Mouse (Mus musculus) heart, embryonic 13.5 days (tissue): ENCODE measurements around the gene Samd14. TPM values are rescaled to one million over a fixed set of nuclear protein-coding genes. Genes with fewer than 3 reads are reported as not detected.

Source experiments
- ATAC-seq: fragments of 200-750 bp; cut with Nextera tagmentation; 2 replicates; pipeline ENCODE4 v1.8.0; 2017; ENCODE audit warnings: moderate TSS enrichment; ENCODE audit not compliant: insufficient number of reproducible peaks, low FRiP score, low TSS enrichment; ENCODE audit errors: extremely low read depth
- H3K27ac ChIP-seq: fragments of 300-500 bp; sonication (generic); replicated peaks from 2 replicates; pipeline ENCODE4 v1.5.1; 2015; ENCODE audit warnings: moderate library complexity, mild to moderate bottlenecking, inconsistent platforms
- H3K27me3 ChIP-seq: fragments of 300-500 bp; sonication (generic); replicated peaks from 2 replicates; pipeline ENCODE4 v1.6.1; 2015; ENCODE audit warnings: mild to moderate bottlenecking, inconsistent platforms
- H3K36me3 ChIP-seq: fragments of 300-500 bp; sonication (generic); 2 replicates; pipeline ENCODE4 v1.6.1; 2015; ENCODE audit warnings: mild to moderate bottlenecking, inconsistent platforms
- H3K4me1 ChIP-seq: fragments of 300-500 bp; sonication (generic); 2 replicates; pipeline ENCODE4 v1.6.1; 2015; ENCODE audit warnings: inconsistent platforms
- H3K4me2 ChIP-seq: fragments of 300-500 bp; sonication (generic); 2 replicates; pipeline ENCODE4 v1.6.1; 2015; ENCODE audit warnings: inconsistent platforms, mild to moderate bottlenecking, moderate library complexity
- H3K4me3 ChIP-seq: fragments of 300-500 bp; sonication (generic); 2 replicates; pipeline ENCODE4 v1.5.1; 2015; ENCODE audit warnings: moderate library complexity, mild to moderate bottlenecking, inconsistent platforms
- H3K9ac ChIP-seq: fragments of 300-500 bp; sonication (generic); 2 replicates; pipeline ENCODE4 v1.6.1; 2015; ENCODE audit warnings: inconsistent platforms, mild to moderate bottlenecking, moderate library complexity
- H3K9me3 ChIP-seq: fragments of 300-500 bp; sonication (generic); 2 replicates; pipeline ENCODE4 v1.6.1; 2016; ENCODE audit warnings: inconsistent platforms
- WGBS: fragments of 180-500 bp; shearing (Covaris S2); methylation state at CpG from one replicate; pipeline ENCODE4 v1.1.7; 2015; ENCODE audit warnings: mixed read lengths; 5-methylcytosine and 5-hydroxymethylcytosine counted together
- polyA plus RNA-seq: library from polyadenylated mRNA; unstranded; fragments of >200 nt; fragmentation: Nextera tagmentation; extraction: Ambion mirVana; gene quantifications from 2 replicates; pipeline ENCODE4 v1.2.1, GENCODE M21; 2015

Gene Samd14
- polyA plus RNA-seq, 1 experiment from 2014 or later, result 11.7 TPM

DNA sequence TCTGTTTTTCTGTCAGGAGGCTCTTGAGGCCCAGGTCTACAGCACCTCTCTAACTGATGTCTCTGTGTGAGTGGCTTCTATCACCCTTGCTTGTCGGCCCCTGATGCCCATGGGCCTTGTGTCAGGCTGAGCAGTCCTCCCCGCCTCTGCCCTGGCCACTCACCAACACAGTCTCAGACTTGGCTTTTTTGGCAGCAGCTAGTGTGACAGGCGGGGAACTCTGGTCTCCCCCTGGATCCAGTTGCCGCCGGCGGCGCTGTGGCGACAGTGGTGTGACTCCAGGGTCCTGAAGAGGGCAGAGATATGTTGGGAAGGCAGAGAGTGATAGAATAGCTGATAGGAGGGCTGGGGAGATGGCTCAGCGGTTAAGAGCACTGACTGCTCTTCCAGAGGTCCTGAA lies 43.4 kb downstream of the Samd14 start:
- no peaks in the 10 kb centered on the region for H3K9me3 ChIP-seq
- WGBS, result 55% methylated on average over 9 of the region's 9 CpGs
- H3K36me3 ChIP-seq, result peaks cover 76% of the 10 kb centered on the region

DNA sequence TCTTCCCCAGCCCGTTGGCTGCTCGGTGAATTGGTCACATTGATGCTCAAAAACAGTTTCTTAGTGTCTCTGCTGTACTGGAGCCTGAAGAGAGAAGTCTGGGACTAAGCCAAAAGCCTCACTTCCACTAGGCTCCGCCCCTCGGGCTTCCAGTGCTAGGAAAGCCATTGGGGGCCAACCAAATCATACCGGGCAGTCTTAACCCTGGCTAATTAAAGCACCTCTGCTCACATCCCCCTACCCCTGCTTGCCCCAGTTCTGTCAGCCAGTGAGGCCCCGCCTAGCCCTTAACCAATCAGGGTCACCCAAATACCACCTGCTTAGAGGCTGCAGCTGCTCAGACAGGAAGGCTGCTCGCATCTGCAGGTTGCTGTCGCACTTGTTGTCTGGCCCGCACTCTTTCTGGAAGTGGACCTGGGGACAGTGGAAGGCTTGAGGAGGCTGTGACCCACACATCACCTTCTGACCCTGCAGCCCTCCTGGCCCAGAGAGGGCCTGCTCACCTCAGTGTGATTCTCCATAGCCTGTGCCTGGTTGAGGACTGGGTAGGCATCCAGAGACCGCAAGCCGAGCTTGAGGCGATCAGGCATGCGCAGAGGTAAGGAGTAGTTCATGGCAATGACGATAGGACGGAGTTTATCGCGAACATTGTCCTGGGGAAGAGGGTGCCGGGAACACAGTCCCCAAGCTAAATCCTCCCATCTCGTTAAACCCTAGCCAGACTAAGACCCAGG lies 47.3 kb downstream of the Samd14 start:
- Histone ChIP-seq H3K4me3 (no peak overlapping the region), H3K9me3 (no peaks in the 10 kb centered on the region), H3K27me3 (peaks cover 3% of the 10 kb centered on the region; the same call in 1 of the 2 replicates), H3K9ac (no peak overlapping the region), H3K36me3 (peaks cover 86% of the 10 kb centered on the region), H3K4me1 (peaks cover 8% of the 10 kb centered on the region; the same call in 1 of the 2 replicates), H3K4me2 (no peak overlapping the region), H3K27ac (no peak overlapping the region)
- 43% methylated on average over 19 of the region's 19 CpGs for WGBS
- ATAC-seq, result no peak

More for the DNA sequence above, 43.4 kb downstream of the Samd14 start:
- H3K27ac ChIP-seq, result no peak overlapping the region
- H3K4me2 ChIP-seq, result no peak overlapping the region
- peaks cover 8% of the 10 kb centered on the region; the same call in 1 of the 2 replicates for H3K4me1 ChIP-seq
- no peak for ATAC-seq
- H3K4me3 ChIP-seq, result no peak overlapping the region
- no peak overlapping the region for H3K9ac ChIP-seq
- H3K27me3 ChIP-seq, result peaks cover 3% of the 10 kb centered on the region; the same call in 1 of the 2 replicates

- peaks cover 23% of the 10 kb centered on the region for H3K36me3 ChIP-seq
- WGBS, result 71% methylated on average over 10 of the region's 10 CpGs
- no peaks in the 10 kb centered on the region for H3K9me3 ChIP-seq
- peak overlapping the region; percentile 6; the same call in 1 of the 2 replicates for H3K9ac ChIP-seq
- H3K4me3 ChIP-seq, result no peak overlapping the region
- H3K4me1 ChIP-seq, result peaks cover 61% of the 10 kb centered on the region
- H3K4me2 ChIP-seq, result no peak overlapping the region
- no peak for ATAC-seq
- H3K27me3 ChIP-seq, result 0 out of 2 replicates have a peak, but pooled peaks cover 2% of the 10 kb centered on the region
- H3K27ac ChIP-seq, result peak overlapping the region; percentile 87
Measured at GRCm38 (mm10) chr11:95069226-95069957, 59.7 kb downstream of the Samd14 start.

DNA sequence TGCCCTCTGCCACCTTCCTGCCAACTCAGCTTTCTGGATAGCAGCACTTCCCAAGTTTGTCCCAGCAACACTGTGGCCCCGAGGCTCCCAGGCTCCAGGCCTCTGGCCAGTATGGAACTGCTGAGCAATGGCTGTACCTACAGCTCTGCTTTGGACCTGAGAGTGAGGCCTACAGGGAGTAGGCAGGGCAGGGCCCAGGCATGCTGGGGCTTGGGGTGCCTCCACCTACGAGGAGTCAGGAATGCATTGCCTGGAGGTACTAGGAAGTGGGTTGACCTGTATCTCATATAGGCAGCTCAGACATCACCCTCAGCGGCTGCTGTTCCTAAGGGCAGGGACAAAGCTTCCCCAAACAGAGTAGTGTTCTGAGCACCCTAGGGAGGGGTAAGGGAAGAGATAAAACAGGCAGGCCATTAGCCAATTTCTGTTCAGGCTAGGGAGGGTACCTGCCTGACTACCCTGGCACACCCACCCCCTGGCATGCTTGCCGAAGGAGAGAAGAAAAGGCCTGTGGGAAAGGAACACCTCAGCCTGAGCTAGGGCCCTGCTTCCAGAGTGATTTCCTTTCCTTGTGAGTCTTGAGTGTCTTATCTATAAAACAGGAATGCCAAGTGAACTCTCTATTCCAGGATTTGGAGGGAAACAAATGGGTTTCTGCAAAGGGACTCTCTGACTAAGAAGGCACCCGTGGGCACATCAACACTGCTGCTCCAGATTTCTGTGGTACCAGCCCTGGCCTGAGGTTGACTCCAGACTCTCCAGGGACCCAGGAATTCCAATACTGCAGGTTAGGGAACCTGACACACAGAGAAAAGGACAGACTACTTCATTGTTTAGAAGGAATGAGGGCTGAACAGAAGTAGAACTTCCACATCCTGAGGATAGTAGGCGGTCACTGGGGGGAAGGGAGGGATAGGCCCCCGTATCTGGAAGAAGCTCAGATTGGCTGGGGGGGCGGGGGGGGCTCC lies 60.7 kb downstream of the Samd14 start:
- 0 out of 2 replicates have a peak overlapping the region, but pooled peaks have one; percentile 2 for H3K4me3 ChIP-seq
- WGBS, result 43% methylated on average over 8 of the region's 8 CpGs
- no peaks in the 10 kb centered on the region for H3K9me3 ChIP-seq
- peaks cover 16% of the 10 kb centered on the region for H3K36me3 ChIP-seq
- no peak for ATAC-seq
- H3K4me2 ChIP-seq, result peak overlapping the region; percentile 45
- H3K27ac ChIP-seq, result peak overlapping the region; percentile 87
- peak overlapping the region; percentile 53; the same call in 1 of the 2 replicates for H3K9ac ChIP-seq
- H3K27me3 ChIP-seq, result peaks cover 12% of the 10 kb centered on the region
- peaks cover 71% of the 10 kb centered on the region for H3K4me1 ChIP-seq

GRCm38 (mm10) chr11:95071266-95071665 lies 61.6 kb downstream of the Samd14 start:
- Histone ChIP-seq H3K4me1 (peaks cover 76% of the 10 kb centered on the region), H3K4me2 (peak overlapping the region; percentile 45), H3K4me3 (0 out of 2 replicates have a peak overlapping the region, but pooled peaks have one; percentile 2), H3K36me3 (peaks cover 7% of the 10 kb centered on the region), H3K27me3 (peaks cover 14% of the 10 kb centered on the region), H3K27ac (peak overlapping the region; percentile 87), H3K9me3 (no peaks in the 10 kb centered on the region), H3K9ac (no peak overlapping the region)
- WGBS, result 21% methylated on average over 7 of the region's 7 CpGs
- 0 out of 2 replicates have a peak, but pooled peaks have one; percentile 42 for ATAC-seq

GRCm38 (mm10) chr11:95072136-95072535 lies 62.5 kb downstream of the Samd14 start:
- Histone ChIP-seq H3K9me3 (no peaks in the 10 kb centered on the region), H3K9ac (peak overlapping the region; percentile 42; the same call in 1 of the 2 replicates), H3K36me3 (no peaks in the 10 kb centered on the region; the same call in 1 of the 2 replicates), H3K4me1 (peaks cover 80% of the 10 kb centered on the region), H3K27ac (peak overlapping the region; percentile 87), H3K27me3 (peaks cover 21% of the 10 kb centered on the region), H3K4me3 (no peak overlapping the region), H3K4me2 (peak overlapping the region; percentile 45)
- WGBS, result 60% methylated on average over 8 of the region's 8 CpGs
- no peak for ATAC-seq

DNA sequence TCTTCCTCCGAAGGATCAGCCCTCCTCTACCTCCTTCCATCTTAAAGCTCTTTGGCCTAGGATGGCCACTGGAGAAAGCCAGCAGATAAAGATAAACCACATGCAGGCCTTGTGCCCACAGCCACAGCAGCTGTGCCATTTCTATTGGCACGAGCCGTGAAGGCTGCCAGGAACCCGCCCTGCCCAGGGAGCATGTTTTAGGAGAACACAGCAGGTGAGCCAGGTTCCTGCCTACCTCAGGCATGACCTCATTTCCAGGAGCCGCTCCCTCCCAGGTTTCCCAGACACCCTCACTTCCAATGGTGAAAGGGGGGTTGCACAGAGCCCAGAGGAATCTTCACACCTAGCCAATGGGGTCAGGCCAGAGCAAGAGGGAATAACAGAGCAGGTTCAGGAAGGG lies 63.1 kb downstream of the Samd14 start:
- Histone ChIP-seq H3K36me3 (no peaks in the 10 kb centered on the region), H3K27me3 (peaks cover 28% of the 10 kb centered on the region), H3K9me3 (no peaks in the 10 kb centered on the region), H3K4me1 (peaks cover 87% of the 10 kb centered on the region), H3K4me3 (no peak overlapping the region), H3K4me2 (no peak overlapping the region), H3K9ac (no peak overlapping the region), H3K27ac (peak overlapping the region; percentile 87)
- ATAC-seq, result no peak
- 63% methylated on average over 5 of the region's 5 CpGs for WGBS

DNA sequence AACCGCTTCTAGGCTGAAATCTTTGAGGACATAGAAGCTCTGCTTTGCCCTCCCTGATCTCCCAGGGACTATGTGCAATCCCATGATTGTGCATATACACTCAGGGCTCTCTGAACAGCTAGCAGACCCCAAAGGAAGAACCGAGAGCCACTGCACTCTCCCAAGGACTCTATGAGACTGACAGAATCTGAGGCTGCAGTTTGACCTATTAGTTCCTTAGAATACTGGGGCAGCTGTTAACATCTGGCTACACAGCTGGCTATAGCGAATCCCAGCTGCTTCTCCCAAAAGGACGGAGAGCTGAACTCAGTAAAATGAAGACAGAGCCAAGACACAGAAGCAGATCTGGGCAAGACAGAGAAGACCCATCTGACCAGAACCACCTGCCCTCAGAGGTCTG lies 64.2 kb downstream of the Samd14 start:
- 0 out of 2 replicates have a peak overlapping the region, but pooled peaks have one; percentile 77 for H3K4me2 ChIP-seq
- H3K4me3 ChIP-seq, result no peak overlapping the region
- peaks cover 37% of the 10 kb centered on the region for H3K27me3 ChIP-seq
- H3K4me1 ChIP-seq, result peaks cover 91% of the 10 kb centered on the region
- WGBS, result 78% methylated on average over 4 of the region's 4 CpGs
- no peaks in the 10 kb centered on the region for H3K9me3 ChIP-seq
- 0 out of 2 replicates have a peak overlapping the region, but pooled peaks have one; percentile 80 for H3K27ac ChIP-seq
- H3K36me3 ChIP-seq, result no peaks in the 10 kb centered on the region
- no peak overlapping the region for H3K9ac ChIP-seq
- ATAC-seq, result no peak

DNA sequence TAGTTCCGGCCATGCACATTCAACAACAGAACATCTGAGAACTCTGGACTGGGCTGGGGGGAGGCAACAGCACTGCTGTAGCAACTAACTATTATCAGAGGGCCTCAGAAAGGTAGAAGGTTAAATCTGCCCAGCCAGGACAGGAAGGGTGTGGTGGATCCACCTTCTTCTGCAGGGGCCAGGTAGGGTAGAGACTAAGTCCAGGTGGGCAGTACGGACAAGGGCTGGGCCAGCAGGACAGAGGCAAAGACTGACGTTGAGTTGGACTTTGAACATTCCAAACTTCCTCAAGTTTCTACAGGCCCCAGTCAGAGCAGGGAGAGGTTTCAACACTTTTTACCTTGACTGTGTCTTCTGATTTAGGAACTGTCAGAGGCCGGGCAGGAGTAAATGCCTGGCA lies 65.0 kb downstream of the Samd14 start:
- Histone ChIP-seq H3K9ac (peak overlapping the region; percentile 88), H3K4me2 (peak overlapping the region; percentile 77), H3K9me3 (no peaks in the 10 kb centered on the region), H3K4me1 (peaks cover 91% of the 10 kb centered on the region), H3K4me3 (peak overlapping the region; percentile 71), H3K27ac (peak overlapping the region; percentile 80; the same call in 1 of the 2 replicates), H3K27me3 (peaks cover 37% of the 10 kb centered on the region), H3K36me3 (no peaks in the 10 kb centered on the region)
- 63% methylated on average over 4 of the region's 4 CpGs for WGBS
- ATAC-seq, result no peak

DNA sequence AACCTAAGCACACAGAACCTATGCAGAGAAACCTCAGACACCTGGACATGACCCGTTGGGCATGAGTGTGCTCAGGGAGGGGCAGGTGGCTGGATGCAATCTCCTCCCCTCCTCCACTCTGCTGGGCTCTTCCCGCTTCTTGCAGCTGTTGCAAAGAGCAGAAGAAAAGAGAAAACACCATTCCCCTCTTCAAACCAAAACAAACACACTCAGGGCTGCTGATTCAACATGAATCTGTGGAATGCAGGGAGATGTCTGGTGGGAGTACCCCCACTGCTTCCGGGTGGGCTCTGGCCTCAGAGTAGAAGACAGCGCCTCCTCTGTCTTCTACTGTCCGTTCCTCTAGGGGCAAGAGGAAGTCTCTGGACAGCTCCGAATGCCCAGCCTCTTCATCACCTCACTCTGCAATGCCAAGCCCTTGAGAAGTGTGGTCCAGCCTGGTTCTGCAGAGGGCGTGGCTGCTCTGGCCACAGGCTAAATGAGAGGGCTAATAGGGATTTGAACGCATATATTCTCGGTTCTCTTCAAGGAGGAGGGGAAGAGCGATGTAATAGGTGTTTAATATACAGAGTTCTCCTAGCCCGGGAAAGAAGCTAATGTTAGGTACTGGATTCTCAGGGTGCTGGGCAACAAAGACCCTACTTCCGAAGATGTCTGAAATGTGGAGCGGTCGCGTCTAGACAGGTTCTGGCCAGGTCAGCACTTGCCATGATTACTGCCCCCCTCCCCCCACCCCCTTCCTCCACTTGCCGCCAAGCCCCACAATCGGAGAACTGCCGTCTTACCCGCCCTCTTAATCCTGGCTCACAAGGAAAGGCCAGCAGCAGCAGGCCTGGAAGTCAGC lies 65.7 kb downstream of the Samd14 start:
- H3K27ac ChIP-seq, result peak overlapping the region; percentile 80
- 6% methylated on average over 19 of the region's 19 CpGs for WGBS
- peaks cover 37% of the 10 kb centered on the region for H3K27me3 ChIP-seq
- H3K9me3 ChIP-seq, result no peaks in the 10 kb centered on the region
- peak overlapping the region; percentile 77 for H3K4me2 ChIP-seq
- peaks cover 91% of the 10 kb centered on the region for H3K4me1 ChIP-seq
- no peak for ATAC-seq
- H3K4me3 ChIP-seq, result peak overlapping the region; percentile 71
- H3K36me3 ChIP-seq, result no peaks in the 10 kb centered on the region
- H3K9ac ChIP-seq, result peak overlapping the region; percentile 88
